Mouse (Mus musculus) cerebellum, adult 9-10 months (tissue): ENCODE measurements around the gene Ablim1.

Source experiments
- DNase-seq: peaks from one replicate; pipeline ENCODE4 v3.0.0; 2022

Ablim1 gene

DNA sequence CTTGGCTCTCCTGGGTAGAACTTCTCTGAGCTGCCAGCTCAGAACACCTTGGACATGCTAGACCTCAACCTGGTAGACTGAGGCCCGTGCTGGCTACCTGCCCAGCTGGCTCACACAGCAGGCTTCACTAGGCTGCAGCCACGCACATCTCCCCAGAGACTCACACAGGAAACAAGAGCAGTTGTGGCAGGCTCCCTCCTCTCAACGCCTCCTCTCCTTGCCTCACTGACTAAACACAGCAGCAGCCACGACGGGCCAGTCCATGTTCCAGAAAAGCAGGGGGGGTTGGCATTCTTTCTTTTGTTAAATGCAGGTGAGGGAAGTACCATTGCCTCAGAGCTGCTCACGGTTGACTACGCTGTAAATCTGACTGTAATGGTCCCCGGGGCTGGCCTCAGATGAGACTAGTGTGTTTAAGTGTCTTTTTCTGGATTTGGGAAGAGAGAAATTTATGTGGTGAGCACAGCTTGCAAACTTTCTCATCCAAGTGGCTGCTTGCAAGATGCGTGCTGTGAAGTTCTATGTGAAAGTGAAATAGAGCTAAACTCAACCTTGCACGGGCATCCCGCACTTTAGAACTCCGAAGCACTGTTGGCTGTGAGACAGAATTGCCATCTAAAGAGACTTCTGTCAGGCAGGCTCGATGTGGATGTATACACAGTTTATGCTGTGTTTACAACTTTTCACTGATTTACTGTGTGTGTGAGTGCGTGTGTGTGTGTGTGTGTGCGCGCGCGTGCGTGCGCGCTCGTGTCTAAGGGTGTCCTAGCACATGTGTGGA lies 195.7 kb downstream of the Ablim1 start:
- peak; percentile 85 for DNase-seq

- DNase-seq, result no peak
Measured at GRCm38 (mm10) chr19:57117751-57118150, 197.0 kb downstream of the Ablim1 start.

DNA sequence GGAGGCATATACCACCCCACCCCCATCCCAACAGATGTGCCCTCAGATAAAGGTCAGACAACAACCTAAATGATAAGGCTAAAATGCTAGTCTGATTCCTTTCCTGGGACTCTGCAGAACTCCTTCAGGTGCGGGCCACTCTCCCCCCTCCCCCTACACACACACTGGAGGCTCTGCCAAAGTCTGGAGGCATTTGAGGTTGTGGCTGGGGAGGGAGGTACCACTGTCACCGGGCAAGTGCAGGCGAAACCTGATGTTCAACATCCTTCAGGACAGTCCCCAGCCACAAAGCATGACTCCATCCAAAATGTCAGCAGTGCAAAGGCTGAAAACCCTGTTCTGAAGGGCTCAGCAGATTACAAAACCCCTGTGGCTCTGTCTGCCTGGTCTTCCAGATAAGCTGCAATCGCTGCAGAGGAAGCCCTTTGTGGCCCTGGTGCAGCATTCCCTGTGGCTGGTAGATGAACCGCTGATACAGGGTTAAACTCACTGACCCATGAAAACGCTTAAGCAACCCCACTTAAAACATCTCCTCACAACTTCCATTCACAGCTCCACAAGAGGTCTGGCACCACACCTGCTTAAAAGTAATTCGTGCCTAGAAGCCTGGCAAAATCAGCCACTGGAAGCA lies 197.7 kb downstream of the Ablim1 start:
- DNase-seq, result no peak

DNA sequence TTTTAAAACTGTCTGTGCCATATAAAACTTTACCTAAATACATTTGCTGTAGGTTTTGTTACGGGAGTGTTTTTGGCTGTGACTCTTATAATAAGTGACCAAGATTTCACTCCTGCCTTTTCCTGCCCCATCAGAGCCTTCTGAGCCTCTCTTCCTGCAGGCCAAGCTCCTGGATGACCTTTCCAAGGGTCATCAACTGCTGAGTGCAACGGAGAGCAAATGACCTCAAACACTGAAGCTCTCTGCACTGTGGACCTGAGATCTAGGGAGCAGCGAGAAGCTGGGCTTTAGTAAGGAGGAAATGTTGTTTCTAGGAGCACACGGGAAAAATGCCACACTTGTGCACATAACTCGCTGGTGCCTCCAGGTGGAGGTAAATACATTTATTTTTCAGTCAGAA lies 199.0 kb downstream of the Ablim1 start:
- no peak for DNase-seq

GRCm38 (mm10) chr19:57114951-57115350 lies 199.8 kb downstream of the Ablim1 start:
- DNase-seq, result no peak

DNA sequence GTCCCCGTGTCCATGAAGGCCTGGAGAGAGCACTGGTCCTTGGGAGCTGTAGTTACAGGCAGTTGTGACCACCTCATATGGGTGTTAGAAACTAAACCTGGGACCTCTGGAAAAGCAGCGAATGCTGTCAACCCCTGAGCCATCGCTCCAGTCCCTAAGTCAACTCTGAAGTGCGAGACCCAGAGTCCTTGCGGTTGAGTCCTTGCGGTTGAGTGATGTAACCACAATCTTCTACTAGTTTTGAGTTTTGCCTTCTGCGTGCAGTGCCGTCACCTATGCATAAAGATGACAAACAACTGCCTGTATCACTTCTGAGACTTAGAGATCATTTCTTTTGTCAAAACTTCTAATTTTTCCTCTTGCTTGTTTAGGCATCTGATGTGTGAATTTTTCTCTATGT lies 200.7 kb downstream of the Ablim1 start:
- no peak for DNase-seq

GRCm38 (mm10) chr19:57112816-57113406 lies 201.8 kb downstream of the Ablim1 start:
- DNase-seq, result peak; percentile 88

DNA sequence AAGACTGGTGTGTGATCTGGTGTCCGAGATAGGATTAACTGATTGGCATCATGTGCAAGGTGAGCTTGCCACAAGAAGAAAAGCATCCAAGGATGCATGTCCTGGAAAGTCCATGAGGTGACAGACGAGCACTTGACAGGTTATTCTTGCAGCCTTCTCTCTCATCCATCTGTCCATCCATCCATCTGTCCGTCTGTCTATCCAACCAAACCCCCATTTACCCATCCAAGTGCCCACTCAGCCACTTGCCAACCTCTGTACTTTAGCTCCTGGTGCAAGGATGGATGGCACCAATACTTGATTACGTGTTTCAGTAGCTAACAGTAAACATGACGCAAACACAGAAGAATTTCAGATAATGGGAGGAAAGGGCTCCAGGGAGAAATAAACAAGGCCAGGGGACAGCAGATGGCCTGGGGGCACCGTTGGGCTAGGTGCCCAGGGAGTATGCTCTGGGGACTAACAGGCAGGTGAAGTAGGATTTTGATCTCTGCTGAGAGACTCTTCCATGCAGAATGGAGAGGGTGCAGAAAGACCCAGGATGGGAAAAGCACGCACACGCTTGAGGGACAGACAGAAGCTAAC lies 202.4 kb downstream of the Ablim1 start:
- peak; percentile 75 for DNase-seq

DNA sequence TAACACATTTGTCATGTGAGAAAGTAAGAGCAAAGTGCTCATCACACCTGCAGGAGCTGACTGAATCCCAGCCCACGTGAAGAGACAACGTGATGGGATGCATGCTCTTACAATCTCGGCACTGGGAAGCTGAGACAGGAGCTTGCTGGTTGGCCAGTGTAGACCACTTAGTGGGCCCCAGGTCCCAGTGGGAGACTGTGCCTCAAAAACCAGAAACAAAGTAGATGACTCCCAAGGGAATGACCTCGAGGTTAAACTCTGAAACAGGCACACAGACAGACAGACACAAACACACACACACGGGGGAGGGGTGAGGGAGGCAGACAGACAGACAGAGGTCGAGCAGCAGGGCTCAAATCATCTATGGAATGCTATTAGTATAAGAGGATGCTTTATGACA lies 203.4 kb downstream of the Ablim1 start:
- DNase-seq, result no peak

DNA sequence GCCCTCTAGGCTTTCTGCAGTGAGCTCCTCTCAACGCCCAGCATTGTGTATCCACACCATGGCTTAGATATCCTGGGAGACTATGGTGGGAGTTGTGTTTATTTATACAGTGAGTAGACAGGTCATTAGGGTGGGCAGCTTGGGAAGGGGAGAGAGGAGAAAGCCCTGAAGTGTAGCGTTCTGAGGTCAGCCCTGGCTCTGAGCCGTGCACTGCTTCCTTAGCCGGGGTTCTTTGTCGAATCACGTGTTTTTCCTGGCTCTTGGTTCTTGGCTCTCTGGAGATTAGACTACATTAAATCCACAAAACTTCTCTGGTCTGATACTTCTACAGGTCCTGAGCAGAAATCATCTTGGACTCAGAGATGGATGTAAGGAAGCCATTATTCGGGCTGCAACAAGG lies 205.1 kb downstream of the Ablim1 start:
- no peak for DNase-seq

GRCm38 (mm10) chr19:57106513-57106912 lies 208.2 kb downstream of the Ablim1 start:
- DNase-seq, result no peak

DNA sequence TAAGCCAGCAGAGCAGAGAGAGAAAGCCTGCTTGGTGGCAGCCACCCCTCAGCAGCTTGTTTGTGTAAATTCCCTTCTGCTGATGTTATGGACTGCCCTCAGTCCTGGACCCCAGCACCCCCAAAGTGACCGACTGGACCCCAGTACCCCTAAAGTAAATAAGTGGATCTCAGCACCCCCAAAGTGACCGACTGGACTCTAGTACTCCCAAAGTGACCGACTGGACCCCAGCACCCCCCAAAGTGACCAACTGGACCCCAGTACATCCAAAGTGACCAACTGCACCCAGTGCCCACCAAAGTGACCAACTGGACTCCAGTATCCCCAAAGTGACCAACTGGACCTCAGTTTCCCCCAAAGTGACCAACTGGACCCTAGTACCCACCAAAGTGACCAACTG lies 208.7 kb downstream of the Ablim1 start:
- no peak for DNase-seq

DNA sequence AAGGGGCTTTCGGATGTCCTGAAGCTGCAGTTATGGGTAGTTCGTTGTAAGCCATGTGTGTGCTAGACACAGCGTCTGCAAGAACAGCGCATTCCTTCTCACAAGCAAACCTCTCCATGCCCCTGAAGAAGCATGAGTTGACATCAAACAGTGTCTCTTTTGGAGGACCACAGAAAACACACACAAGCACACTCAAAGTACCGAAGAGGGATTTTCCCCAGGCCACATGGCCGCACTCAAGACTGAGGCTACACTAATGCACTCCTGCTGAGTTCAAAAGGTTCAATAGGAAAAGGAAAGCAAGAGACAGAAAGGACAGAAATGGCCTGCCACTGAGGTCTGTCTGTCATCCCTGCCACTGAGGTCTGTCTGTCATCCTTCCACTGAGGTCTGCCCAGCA lies 209.6 kb downstream of the Ablim1 start:
- DNase-seq, result no peak

- no peak for DNase-seq
Measured at GRCm38 (mm10) chr19:57104171-57104748, 210.5 kb downstream of the Ablim1 start.

- DNase-seq, result no peak
Measured at GRCm38 (mm10) chr19:57103360-57103958, 211.3 kb downstream of the Ablim1 start.

GRCm38 (mm10) chr19:57101986-57102385 lies 212.7 kb downstream of the Ablim1 start:
- no peak for DNase-seq

GRCm38 (mm10) chr19:57100753-57101446 lies 213.8 kb downstream of the Ablim1 start:
- DNase-seq, result no peak

DNA sequence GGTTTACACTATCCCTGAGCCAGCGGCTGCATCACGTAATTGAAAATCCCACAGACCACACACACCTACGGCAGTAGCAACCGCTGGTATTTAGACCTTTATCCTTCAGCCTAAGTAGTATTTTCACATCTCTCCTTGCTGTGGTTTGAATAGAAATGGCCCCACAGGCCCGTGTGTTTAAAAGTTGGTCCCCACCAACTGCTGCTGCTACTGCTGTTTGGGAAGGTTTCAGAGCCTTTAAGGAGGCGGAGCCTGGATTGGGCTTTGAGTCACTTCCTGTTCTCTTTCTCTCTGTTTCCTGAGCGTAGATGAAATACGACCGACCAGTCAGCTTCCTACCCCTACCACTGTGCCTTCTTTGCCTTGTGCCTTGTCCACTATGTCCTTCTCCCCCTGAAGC lies 214.7 kb downstream of the Ablim1 start:
- no peak for DNase-seq

- DNase-seq, result no peak
Measured at GRCm38 (mm10) chr19:57099094-57099357, 215.7 kb downstream of the Ablim1 start.

GRCm38 (mm10) chr19:57098241-57099093 lies 216.3 kb downstream of the Ablim1 start:
- DNase-seq, result peak; percentile 90

DNA sequence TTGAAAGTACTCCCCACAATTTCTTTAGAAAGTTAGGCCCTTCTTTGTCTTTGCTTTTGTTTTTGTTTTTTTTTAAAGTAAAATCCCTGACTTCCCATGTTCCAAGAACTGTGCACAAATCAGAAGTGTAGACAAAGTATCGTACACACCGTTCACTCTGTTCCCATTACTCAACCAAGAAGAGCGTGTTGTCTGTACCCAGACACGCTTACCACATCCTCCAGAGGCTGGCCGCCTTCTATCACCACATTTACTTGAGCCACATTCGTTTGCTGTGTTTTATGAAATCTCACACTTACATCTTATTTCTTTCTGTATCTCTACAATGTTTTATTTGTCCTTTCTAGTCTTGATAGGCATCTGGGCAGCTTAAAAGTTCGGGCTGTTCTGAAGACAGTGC lies 219.4 kb downstream of the Ablim1 start:
- no peak for DNase-seq

DNA sequence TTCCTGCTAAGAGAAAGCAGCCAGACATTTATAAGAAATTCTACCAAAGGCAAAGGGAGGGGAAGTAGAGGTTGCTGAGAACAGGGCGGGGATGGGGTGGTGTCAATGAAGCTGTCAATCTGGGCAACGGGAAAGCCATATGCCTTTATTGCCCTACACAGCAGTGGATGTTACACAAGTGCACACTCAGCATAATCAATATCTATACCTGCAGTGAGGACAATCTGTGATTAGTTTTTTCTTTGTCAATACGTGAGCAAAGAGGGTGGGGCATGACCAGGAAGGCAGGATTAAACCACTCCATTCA lies 221.1 kb downstream of the Ablim1 start:
- DNase-seq, result no peak
